Mouse (Mus musculus) retina, postnatal 1 day (tissue): ENCODE results near the gene Fbxo11.

ENCODE experiments used
- DNase-seq: peaks from one replicate; pipeline ENCODE4 v3.0.0-alpha.2; 2012

The Fbxo11 gene

DNA sequence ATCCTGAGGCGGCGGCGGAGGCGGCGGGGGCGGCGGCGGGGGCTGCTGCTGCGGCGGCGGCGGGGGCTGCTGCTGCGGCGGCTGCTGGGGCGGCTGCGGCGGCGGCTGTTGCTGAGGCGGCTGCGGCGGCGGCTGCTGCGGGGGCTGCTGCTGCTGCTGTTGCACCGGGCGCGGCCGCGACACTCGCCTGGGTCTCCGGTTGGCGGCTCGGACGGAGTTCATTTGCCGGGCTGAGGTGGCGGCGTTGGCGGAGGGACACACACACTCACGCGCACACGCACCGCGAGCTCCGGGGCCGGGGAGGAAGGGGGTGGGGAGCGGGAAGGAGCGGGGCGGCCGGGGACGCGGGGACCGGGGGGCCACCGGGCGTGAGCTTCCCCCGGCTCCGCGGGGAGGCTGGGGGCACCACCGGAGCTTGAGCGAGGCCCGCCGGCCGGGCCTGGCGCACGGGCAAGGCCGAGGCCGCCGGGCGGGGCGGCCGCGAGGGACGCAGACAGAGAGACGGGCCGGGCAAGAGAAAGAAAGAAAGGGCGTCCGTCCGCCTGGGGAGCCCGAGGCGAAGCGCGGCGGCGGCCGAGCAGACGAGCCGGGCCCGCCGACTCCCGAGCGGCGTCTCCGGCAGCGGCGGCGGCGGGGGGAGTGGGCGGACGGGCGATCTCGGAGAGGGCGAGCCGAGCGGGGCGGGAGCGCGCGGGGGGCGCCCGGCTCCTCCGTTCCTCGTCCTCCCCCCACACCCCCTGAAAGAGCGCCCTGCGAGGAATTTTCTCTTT lies at the start of gene Fbxo11:
TSS of gene Fbxo11 (minus strand) at position 261 of the 770 bp plus-strand sequence.
- DNase-seq = peak; percentile 64

DNA sequence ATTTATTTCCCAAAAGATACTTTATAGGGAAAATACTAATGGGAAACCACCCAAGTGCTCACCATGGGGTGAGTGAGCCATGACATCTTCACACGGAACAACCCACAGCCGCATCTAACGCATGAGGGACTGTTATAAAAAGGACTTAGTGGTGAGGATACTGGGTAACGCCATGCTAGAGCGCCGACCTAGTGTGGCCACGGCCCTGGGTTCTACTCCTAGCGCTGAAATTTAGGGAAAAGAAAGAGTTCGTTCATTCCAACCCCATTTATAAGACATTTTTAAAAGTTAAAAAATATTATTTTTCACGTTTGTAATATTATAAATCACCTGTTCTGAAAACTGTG lies 48.8 kb upstream of the Fbxo11 start:
- no peak for DNase-seq

DNA sequence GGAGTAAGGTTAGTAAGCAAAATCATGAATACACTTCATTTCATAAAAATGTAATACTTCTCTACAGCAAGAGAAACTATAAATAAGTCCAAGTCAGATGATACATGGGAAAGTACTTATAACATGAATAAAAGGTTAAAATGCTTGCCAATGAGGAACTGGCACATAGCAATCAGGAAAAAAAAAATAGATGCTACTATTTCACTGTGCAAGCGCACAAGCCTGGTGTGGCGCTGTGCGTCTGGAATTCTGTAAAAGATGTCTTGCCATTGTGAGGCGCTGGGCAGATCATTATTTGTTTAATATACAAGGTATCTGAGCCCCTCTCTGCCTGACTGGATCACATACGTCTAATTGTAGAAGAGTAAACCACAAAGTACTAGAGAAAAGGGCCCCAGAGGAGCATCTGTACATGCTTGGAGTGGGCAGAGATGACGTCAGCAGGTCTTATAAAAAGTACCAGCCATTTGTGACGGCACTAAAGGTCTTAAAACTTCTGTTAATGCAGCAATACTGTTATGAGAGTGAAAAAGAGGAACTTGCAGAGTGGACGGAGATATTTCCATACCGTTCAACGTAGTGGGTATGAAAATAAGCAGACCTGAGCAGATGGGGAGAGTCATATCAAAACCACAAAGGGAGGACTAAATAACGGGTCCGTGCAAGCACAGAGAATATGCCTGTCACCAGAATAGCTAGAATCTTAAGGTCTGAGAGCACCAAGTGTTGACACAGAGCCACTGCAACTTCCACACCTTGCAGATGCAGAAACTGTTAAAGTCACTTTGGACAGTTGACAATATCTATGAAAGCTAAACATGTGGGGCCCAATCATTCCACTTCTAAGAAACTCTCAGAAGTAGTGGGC lies 48.2 kb upstream of the Fbxo11 start:
- DNase-seq = no peak

DNA sequence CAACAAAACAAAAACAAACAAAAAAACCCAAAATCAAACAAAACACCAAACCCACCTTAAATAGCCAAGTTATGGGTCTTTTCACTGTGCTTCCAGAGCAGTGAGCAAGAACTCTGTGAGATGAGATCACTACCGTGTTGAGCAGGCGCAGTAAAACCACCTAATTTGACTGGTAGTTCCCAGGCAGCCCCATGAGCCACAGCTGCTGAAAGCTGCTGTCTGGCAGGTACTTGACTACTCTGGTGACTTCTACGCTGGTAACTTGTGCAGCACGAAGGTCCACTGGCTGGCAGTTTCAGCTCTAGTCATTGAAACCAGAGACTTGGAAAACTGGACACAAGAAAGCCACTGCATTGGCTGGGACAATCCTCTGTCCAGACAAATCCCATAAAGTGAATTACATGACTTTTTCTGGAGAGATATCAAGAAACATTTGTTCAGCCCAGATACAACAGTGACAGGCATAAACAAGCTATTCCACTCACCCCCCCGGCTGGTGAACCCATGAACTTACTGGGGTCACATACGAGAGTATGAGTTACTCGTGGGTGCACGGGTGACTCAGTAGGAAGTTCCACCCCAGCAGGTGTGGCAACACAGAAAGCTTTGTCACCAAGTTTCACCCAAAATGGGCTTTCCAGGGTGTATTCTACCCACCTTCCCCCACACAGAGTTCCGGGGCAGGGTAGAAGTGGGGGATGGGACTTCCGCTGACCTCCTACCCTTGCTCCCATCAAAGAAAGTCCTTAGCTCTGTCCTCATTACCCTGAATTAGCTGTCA lies 47.0 kb upstream of the Fbxo11 start:
- DNase-seq = no peak

DNA sequence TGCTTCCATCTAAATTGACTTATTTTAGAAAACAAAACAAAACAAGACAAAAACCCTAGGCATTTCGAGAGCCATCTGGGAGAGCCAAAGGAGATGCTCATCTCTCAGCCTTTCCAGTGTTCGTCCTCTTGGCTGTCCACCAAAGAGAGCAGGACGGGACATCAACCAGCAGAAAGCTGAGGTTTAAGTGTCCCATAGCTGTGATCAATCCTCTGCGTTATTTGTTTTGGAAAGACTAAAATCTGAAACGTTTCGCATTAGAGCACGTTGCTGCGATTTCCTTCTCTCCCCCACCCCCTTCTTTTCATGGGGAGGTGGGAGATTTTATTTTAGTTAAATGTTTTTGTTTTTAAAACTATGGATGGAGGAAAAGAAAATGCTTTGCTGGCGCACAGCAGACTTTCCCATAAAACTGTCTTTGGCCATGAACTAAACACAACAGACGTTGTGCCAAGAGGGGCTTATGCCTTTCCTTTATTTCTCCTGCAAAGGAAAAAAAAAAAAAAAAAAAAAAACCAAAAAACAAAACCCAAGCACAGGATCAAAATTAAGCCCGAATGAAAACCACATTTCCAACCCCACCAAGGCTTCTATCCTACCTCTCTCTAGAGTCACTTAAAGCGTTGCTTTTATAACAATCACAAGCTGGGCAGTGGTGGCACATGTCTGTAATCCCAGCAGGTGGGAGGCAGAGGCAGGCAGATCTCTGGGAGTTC lies 46.1 kb upstream of the Fbxo11 start:
- DNase-seq = no peak

DNA sequence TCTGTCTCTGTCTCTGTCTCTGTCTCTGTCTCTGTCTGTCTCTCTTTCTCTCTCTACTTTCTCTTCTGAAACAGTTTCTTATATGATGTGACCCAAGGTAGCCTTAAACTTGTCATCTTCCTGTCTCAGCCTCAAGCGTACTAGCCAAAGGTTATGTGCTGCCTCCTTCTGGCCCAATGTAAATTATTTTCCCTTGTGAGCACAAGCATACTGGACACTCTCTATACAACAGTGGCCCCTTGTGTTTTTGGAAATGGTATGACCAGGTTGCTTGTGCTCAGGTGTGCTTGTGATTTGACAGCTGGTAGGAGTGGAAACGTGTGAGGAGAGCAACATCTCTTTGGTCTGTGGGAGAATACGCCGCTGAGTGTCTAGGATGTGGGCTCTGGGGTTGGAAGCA lies 42.6 kb upstream of the Fbxo11 start:
- peak; percentile 10 for DNase-seq

DNA sequence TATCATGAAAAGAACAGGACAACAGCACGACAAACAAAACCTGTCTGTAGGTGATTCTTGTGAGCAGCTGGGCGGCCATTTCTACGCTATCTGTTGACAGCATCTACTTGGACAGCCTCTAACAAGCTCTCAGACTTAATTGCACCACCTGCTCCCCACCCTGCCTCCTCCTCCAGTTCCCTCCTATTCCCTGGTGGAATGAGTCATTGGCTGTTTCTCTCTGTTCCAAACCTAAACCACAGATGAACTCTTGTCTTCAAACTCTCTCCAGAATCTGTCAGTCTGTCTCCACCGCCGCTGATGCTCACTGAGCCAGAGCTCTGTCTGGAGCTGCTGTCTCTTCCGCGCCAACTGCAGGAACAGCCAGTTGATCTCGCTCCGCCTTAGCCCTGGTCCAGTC lies 41.3 kb upstream of the Fbxo11 start:
- DNase-seq = no peak

DNA sequence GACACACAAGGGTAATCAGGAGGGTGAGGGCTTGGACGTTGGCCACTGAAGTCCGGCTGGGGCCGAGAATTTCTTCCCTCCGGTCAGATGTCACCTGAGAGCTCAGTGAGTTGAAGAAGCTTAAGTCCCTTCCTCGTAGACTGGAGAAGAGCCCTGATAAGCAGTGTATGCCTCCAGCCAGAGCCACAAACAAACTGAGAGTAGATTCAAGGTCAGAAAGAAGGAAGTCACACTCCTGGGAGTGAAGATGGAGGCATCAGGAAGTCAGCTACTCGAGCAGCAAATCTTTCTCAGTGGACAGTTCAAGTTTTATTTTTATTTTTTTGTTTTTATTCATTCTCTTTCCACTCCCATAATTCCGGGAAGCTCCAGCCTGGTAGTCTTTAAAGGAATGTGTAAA lies 37.5 kb upstream of the Fbxo11 start:
- DNase-seq = no peak

DNA sequence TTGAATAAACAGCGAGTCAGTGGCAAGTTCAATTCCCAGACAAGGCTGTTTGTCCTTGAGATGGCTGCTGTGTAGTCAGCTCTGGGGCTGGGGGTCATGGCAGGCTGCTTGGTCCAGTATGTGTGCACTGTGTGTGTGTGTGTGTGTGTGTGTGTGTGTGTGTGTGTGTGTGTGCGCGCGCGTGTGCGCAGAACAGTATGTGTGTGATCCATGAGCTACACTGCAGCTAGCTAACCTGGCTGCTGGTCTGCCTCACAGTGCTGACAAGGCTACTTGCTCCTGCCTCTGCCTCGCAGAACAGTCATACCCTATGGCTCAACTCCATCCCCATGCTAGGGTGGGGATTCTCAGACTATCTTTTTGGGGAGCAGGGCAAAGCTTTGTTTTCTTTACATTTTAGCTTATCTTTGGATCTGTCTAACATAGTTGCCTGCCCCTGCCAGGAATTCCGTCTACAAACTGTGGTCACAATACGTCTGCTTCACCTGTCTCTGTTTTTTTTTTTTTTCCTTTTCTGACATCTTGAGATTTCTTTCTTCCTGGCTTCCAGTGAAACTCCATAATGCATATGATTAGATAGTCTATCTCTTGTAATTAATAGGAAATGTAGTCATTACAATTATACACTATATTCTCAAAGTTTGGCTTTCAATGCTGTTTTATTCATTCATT lies 33.2 kb upstream of the Fbxo11 start:
- no peak for DNase-seq

DNA sequence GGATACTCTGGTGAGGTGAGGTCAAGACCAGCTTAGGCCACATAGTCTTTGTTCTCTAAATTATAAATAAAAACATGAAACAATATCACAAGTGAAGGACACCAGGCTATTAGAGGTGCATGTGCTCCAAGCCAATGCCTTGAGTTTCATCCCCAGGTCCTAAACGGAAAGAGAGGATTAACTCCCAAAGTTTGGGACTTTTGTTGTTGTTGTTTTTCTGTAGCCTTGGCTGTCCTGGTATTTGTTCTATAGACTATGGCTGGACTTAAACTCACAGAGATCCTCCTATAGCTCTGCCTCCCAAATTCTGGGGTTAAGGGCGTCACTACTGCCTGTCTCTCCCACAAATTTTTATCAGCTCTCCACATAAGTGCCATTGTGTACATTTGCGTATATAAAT lies 32.5 kb upstream of the Fbxo11 start:
- no peak for DNase-seq

DNA sequence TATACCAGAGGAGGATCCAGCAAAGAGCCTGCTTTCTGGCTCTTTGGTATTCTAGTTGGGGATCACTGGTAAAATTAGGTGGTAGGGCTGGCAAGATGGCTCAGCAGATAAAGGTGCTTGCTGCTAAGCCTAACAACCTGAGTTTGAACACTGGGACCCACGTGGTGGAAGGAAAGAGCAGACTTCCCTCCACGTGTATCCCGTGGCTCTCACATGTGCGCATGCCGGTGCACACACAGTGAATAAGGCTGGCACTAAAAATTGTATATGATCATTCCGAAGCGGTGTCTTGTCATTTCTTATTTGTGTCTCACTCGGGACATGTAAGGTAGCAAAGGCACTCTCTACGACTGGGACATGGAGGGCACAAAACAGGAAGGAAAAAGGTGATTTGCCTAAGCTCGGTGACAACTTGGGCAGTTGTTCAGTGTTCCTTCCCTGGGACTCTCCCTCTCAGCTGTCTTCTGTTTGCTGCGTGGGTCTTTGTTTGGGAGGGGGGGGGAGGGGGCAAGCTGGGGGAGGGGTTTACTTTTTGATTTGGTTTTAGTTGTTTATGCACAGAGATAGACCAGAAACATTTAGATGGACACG lies 31.8 kb upstream of the Fbxo11 start:
- no peak for DNase-seq

DNA sequence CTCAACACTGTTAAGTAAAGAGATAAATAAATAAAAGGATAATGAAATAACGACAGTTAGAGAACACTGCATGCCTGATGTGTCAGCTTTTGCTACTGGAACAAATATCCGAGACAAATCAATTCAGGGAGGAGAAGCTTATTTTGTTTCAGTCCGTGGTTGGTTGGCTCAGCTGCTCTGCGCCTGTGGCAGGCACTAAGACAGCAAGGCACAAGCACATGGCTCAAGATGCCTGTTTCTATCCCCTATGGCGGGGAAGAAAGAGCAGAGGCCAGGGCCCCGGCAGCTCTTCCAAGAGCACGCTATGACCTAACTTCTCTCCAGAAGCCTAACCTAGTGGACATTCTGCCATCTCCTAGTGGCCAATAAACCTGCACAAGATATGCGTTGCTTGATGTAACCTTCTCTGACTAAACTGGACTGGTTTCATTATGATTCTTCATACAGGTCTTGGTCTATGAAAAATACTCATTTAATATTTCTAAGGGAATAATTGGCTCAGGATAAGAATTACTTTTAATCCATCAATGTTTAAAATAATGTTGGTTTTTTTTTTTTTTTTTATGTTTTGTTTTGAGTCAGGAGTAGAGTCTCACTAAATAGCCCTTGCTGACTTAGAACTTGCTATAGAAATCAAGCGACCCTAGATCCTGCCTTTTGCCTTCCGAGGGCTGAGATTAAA lies 30.6 kb upstream of the Fbxo11 start:
- no peak for DNase-seq

DNA sequence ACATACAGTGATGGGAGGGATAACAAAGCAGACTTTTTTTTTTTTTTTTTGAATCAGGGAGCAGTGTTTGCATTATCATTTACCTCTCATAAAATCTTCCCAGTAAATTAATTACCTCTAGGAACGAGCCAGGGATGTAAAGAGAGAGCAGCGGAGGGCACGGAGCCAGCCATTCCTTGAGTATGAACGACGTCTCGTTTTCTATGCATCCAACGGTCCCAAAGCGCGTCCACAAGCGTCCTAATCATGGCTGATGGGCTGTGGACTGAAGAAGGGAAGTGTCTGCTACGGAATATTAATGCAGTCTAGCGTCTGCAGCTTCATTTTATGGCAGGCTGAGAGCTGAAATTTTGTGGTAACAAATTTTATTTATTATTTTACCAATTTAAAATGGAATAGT lies 29.2 kb upstream of the Fbxo11 start:
- no peak for DNase-seq

DNA sequence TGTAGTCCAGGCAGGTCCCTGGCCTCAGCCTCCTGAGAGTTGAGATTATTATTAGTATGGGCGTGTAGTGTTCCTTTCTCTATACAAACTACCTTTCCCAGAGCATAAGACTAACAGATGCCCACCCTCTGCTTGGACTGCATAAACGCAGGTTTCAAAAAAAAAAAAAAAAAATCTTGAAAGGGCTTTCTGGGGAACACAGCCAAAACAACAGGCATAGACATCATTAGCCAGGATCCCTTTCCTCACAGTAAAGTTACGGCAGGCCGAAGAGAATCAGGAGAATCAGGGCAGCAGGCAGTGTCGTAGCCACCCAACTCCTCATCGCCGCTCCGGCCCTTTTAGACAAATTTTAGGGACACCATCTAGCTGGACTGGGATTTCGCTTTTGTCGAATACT lies 28.7 kb upstream of the Fbxo11 start:
- DNase-seq = no peak

DNA sequence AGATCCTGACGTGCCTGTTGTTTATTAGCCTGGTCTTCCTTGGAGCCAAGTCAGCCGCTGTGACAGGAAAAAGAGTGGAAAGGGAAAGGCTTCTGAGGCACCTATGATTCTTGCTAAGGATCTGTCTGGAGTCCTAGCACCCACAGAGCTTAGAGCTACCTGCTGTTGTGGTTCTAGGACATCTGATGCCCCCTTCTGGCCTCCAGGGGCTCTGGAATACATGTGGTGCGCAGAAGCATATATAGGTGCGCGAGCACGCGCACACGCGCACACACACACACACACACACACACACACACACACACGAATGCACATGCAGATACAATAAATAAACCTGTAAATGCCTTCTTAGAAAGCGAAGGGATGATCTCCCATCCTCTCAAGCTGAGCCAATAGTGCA lies 20.9 kb upstream of the Fbxo11 start:
- DNase-seq = no peak

DNA sequence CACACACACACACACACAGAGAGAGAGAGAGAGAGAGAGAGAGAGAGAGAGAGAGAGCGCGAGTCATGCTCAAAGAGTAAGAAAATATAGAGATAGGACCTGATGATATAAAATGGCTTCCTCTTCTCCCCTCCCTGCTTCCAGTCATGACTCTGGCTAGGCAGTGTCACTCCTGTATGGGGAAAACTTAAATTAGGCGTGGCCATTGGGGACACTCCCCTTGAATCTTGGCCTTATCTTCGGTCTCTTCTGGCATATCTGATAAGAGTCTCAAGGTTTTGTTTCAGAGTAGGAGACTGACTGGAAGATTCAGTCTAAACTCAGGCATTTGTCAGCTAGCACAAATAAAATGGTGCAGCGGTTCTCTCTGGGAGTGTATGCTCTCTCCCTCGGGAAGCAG lies 16.4 kb upstream of the Fbxo11 start:
- no peak for DNase-seq

DNA sequence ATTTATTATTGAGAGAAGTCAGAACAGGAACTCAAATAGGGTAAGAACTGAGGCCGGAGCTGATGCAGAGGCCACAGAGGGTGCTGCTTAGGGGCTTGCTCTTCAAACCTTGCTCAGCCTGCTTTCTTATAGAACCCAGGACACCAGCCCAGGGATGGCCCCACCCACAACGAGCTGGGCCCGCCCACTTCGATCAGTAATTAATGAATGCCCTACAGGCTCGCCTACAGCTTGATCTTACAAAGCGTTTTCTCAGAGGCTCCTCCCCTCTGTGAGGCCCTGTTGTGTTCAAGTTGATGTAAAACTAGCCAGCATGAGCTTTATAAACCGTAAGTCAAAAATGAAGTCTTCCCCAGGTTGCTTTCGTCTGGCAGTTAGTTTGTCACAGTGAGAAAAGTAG lies 14.7 kb upstream of the Fbxo11 start:
- no peak for DNase-seq

DNA sequence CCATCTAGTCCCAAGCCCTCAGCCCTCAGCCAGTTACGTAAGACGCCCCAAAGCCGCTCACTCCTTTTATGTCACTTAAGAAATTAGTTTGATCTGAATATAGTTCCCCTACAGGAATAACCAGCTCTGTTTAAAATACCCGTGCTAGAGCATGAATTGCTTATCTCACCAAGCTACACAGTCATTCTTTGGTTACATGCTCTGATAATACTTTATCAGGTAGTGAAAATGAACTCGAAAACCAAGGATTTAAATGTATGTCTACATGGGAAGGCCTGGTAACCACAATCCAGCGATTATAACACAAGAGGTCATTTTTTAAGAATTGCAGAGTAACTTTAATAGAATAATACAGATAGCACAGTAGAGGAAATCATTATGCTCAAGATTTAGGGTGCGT lies 7.0 kb upstream of the Fbxo11 start:
- DNase-seq = no peak

DNA sequence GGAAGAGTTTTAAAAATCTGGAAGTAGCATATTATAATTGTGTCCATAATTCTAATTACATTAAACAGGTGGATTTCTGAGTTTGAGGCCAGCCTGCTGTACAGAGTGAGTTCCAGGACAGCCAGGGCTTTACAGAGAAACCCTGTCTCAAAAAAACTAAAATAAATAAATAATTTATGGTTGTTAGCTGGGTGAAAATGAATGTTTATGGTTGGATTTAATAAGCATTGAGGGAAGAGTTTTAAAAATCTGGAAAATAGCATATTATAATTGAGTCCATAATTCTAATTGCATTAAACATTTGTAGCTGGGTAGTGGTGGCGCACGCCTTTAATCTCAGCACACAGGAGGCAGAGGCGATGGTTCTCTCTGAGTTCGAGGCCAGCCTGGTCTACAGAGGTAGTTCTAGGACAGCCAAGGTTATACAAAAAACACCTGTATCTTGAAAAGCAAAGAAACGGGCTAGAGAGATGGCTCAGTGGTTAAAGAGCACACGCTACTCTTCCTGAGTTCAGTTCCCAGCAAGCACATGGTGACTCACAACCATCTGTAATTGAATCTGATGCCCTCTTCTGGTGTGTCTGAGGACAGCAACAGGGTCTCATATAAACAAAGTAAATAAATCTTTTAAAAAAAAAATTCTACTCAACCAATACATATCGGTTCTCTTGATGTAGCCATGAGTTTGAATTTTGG lies 3.1 kb upstream of the Fbxo11 start:
- no peak for DNase-seq

DNA sequence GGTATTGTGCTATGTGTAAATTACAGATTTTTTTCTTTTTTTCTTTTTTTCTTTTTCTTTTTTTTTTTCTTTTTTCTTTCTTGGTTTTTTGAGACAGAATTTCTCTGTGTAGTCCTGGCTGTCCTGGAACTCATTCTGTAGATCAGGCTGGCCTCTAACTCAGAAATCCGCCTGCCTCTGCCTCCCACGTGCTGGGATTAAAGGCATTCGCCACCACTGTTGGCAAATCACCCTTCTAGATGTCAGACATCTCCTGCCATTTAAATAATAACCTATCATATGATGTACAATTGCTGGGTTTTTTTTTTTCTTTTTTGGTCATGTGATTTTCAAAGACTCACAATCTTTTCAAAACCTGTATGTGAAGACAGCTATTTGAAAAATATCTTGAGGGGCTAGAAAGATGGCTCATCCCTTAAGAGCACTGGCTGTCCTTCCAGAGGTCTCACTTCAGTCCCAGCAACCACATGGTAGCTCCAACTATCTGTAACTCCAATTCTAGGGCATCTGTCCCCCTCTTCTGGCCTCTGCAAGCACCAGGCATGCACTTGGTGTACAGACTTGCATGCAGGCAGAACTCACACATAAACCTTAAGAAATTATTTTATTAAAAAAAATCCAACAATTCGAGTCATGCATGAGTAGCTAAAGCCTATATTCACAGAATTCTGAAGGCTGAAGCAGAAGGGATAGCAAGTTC lies 2.3 kb upstream of the Fbxo11 start:
- no peak for DNase-seq
